Mouse (Mus musculus): ENCODE measurements at regions not wholly inside any gene's neighbourhood (a gene's known extent, or its start where the extent isn't known, plus 50 kb on each side); places are given as distances from the start of the nearest gene placed in this dataset.

GRCm38 (mm10) chr1:35109801-35110200 lies 260.0 kb downstream of the Plekhb2 start:
- Histone ChIP-seq H3K4me3 (ENCODE audit: control insufficient read depth in 1 of 2, insufficient read depth in 1 of 2, low read depth in 2 of 2, low read length in 2 of 2) (no peak overlapping the region), H3K9ac (ENCODE audit: control insufficient read depth, low read depth, low read length, poor library complexity, severe bottlenecking) (no peak overlapping the region), H3K27ac (ENCODE audit: control insufficient read depth, low read depth, low read length) (no peak overlapping the region), H3K36me3 (ENCODE audit: control insufficient read depth in 1 of 2, insufficient read depth in 2 of 2, low read length in 2 of 2) (no peaks in the 10 kb centered on the region), H3K79me2 (ENCODE audit: control insufficient read depth, insufficient read depth, low read length, poor library complexity) (no peaks in the 10 kb centered on the region), H3K4me1 (ENCODE audit: control insufficient read depth in 1 of 2, insufficient read depth in 2 of 2, low read length in 2 of 2) (no peaks in the 10 kb centered on the region), H3K9me3 (replicated peaks; ENCODE audit: insufficient read depth, low read length) (no peaks in the 10 kb centered on the region), H3K27me3 (ENCODE audit: control insufficient read depth in 1 of 2, insufficient read depth in 2 of 2, low read length in 2 of 2) (no peaks in the 10 kb centered on the region)
- no peak for DNase-seq (ENCODE audit: low read depth, low spot score)
- no peak for TF ChIP-seq GABPA (IDR thresholded peaks at IDR 0.05; ENCODE audit: low read depth, low read length)
- no peak for TF ChIP-seq POLR2AphosphoS5 (IDR thresholded peaks at IDR 0.05; ENCODE audit: borderline replicate concordance, low read depth, low read length)
- TF ChIP-seq HCFC1 (IDR thresholded peaks at IDR 0.05; ENCODE audit: low read depth, low read length), result no peak
- TF ChIP-seq SIN3A (IDR thresholded peaks at IDR 0.05; ENCODE audit: low read length), result no peak
- no peak for TF ChIP-seq ZNF384 (IDR thresholded peaks at IDR 0.05; ENCODE audit: low read depth, low read length)
- TF ChIP-seq MAFK (IDR thresholded peaks at IDR 0.05; ENCODE audit: borderline replicate concordance, low read depth, low read length), result no peak
- no peak for TF ChIP-seq JUND (IDR thresholded peaks at IDR 0.05; ENCODE audit: low read depth, low read length)
- TF ChIP-seq CHD1 (IDR thresholded peaks at IDR 0.05; ENCODE audit: low read depth, low read length), result no peak

- Histone ChIP-seq H3K4me3 (ENCODE audit: control insufficient read depth in 1 of 2, insufficient read depth in 1 of 2, low read depth in 2 of 2, low read length in 2 of 2) (no peak overlapping the region), H3K9ac (ENCODE audit: control insufficient read depth, low read depth, low read length, poor library complexity, severe bottlenecking) (no peak overlapping the region), H3K79me2 (ENCODE audit: control insufficient read depth, insufficient read depth, low read length, poor library complexity) (no peaks in the 10 kb centered on the region), H3K27ac (ENCODE audit: control insufficient read depth, low read depth, low read length) (no peak overlapping the region), H3K4me1 (ENCODE audit: control insufficient read depth in 1 of 2, insufficient read depth in 2 of 2, low read length in 2 of 2) (no peaks in the 10 kb centered on the region), H3K9me3 (replicated peaks; ENCODE audit: insufficient read depth, low read length) (no peaks in the 10 kb centered on the region), H3K27me3 (ENCODE audit: control insufficient read depth in 1 of 2, insufficient read depth in 2 of 2, low read length in 2 of 2) (no peaks in the 10 kb centered on the region), H3K36me3 (ENCODE audit: control insufficient read depth in 1 of 2, insufficient read depth in 2 of 2, low read length in 2 of 2) (no peaks in the 10 kb centered on the region)
- no peak for DNase-seq (ENCODE audit: low read depth, low spot score)
- no peak for TF ChIP-seq RAD21 (IDR thresholded peaks at IDR 0.05; ENCODE audit: low read depth, low read length)
- no peak for TF ChIP-seq TCF12 (IDR thresholded peaks at IDR 0.05; ENCODE audit: low read depth, low read length)
- no peak for TF ChIP-seq ZC3H11A (IDR thresholded peaks at IDR 0.05; ENCODE audit: low read depth, low read length)
- TF ChIP-seq MAZ (IDR thresholded peaks at IDR 0.05; ENCODE audit: low read depth, low read length), result no peak
- TF ChIP-seq NRF1 (IDR thresholded peaks at IDR 0.05; ENCODE audit: insufficient read depth, low read depth, low read length, poor library complexity, severe bottlenecking), result no peak
- no peak for TF ChIP-seq POLR2AphosphoS2 (IDR thresholded peaks at IDR 0.05; ENCODE audit: low read length)
- no peak for TF ChIP-seq TBP (IDR thresholded peaks at IDR 0.05; ENCODE audit: low read depth, low read length)
- TF ChIP-seq USF1 (IDR thresholded peaks at IDR 0.05; ENCODE audit: low read depth, low read length), result no peak
Measured at GRCm38 (mm10) chr1:35115521-35115920, 265.7 kb downstream of the Plekhb2 start.

- no peak overlapping the region for H3K4me3 ChIP-seq (ENCODE audit: control insufficient read depth in 1 of 2, insufficient read depth in 1 of 2, low read depth in 2 of 2, low read length in 2 of 2)
- DNase-seq (ENCODE audit: low read depth, low spot score), result no peak
- no peaks in the 10 kb centered on the region for H3K79me2 ChIP-seq (ENCODE audit: control insufficient read depth, insufficient read depth, low read length, poor library complexity)
- no peaks in the 10 kb centered on the region for H3K27me3 ChIP-seq (ENCODE audit: control insufficient read depth in 1 of 2, insufficient read depth in 2 of 2, low read length in 2 of 2)
- no peaks in the 10 kb centered on the region for H3K9me3 ChIP-seq (replicated peaks; ENCODE audit: insufficient read depth, low read length)
- no peaks in the 10 kb centered on the region for H3K36me3 ChIP-seq (ENCODE audit: control insufficient read depth in 1 of 2, insufficient read depth in 2 of 2, low read length in 2 of 2)
- H3K4me1 ChIP-seq (ENCODE audit: control insufficient read depth in 1 of 2, insufficient read depth in 2 of 2, low read length in 2 of 2), result no peaks in the 10 kb centered on the region
- no peak overlapping the region for H3K9ac ChIP-seq (ENCODE audit: control insufficient read depth, low read depth, low read length, poor library complexity, severe bottlenecking)
- H3K27ac ChIP-seq (ENCODE audit: control insufficient read depth, low read depth, low read length), result no peak overlapping the region
- TF ChIP-seq USF1 (IDR thresholded peaks at IDR 0.05; ENCODE audit: low read depth, low read length) (no peak), MAZ (IDR thresholded peaks at IDR 0.05; ENCODE audit: low read depth, low read length) (no peak), KAT2A (conservative IDR thresholded peaks at IDR 0.05; ENCODE audit: low read depth, low read length) (no peak), SIN3A (IDR thresholded peaks at IDR 0.05; ENCODE audit: low read length) (no peak), TCF12 (IDR thresholded peaks at IDR 0.05; ENCODE audit: low read depth, low read length) (no peak), POLR2AphosphoS2 (IDR thresholded peaks at IDR 0.05; ENCODE audit: low read length) (no peak), CTCF (IDR thresholded peaks at IDR 0.05 in 2 of 3, conservative IDR thresholded peaks at IDR 0.05 in 1 of 3; ENCODE audit: control insufficient read depth in 1 of 3, insufficient read depth in 1 of 3, low read depth in 2 of 3, low read length in 3 of 3, poor library complexity in 1 of 3, severe bottlenecking in 1 of 3) (no peak), BHLHE40 (IDR thresholded peaks at IDR 0.05; ENCODE audit: borderline replicate concordance, low read depth, low read length) (no peak), SMC3 (IDR thresholded peaks at IDR 0.05; ENCODE audit: low read depth, low read length) (no peak)
Measured at GRCm38 (mm10) chr1:35137907-35138306, 288.1 kb downstream of the Plekhb2 start.
